In the genomic region with DNA sequence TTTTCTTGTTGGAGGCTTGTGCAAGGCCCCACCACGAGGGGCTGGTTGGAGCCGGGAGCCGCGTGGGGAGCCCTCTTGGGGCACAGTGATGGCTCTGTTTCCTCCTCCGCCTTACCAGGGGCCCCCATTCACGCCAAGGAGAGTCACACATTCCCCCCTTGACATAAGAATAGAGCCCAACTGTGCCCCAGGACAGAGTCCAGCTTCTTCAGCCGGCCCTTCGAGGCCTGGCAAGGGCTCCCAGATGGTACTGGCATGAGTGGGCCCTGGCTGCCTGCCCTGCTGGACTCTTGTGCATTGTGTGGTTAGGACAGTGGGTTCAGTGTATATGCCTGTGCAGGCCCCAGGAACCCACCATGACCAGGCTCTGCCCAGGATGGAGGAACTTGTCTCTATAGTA, we compare ENCODE assay signal across 11 mouse cellular contexts.
A peak's percentile ranks its signal among the peaks of the same experiment; 100 is the strongest.
DNase-seq lines count a peak whose midpoint lies in the region; ATAC-seq lines count a peak whose summit lies in the region.
"Had no signal": no experiment of that assay in that cellular context is flagged by ENCODE, and none has a peak within 500 bp of the region (broad histone marks: within the 10 kb centered on the region; RNA-seq: fewer than 3 reads in every experiment).

No protein-coding gene starts in this region.

- H3K27ac ChIP-seq in forebrain, embryonic 16.5 days (ENCODE audit: low read length): no peak overlapping the region
- H3K27ac ChIP-seq in forebrain, embryonic 11.5 days (ENCODE audit: low read depth, low read length): no peak overlapping the region
- no peak overlapping the region for H3K27ac ChIP-seq in liver, embryonic 11.5 days (ENCODE audit: low read depth, low read length)
- H3K27ac ChIP-seq: embryonic facial prominence, embryonic 12.5 days had no signal

- no peak overlapping the region for H3K4me3 ChIP-seq in forebrain, embryonic 16.5 days (replicated peaks; ENCODE audit: low read length)
- no peak overlapping the region for H3K4me3 ChIP-seq in forebrain, embryonic 11.5 days (ENCODE audit: low read depth, low read length)
- H3K4me3 ChIP-seq in liver, embryonic 11.5 days (ENCODE audit: low read depth, low read length): no peak overlapping the region
- H3K4me3 ChIP-seq: embryonic facial prominence, embryonic 12.5 days had no signal

- H3K27me3 ChIP-seq in forebrain, embryonic 16.5 days (replicated peaks; ENCODE audit: control insufficient read depth, insufficient read depth, low read length): no peaks in the 10 kb centered on the region
- H3K27me3 ChIP-seq in forebrain, embryonic 11.5 days (ENCODE audit: control insufficient read depth, insufficient read depth, low read length): no peaks in the 10 kb centered on the region
- H3K27me3 ChIP-seq in liver, embryonic 11.5 days (replicated peaks; ENCODE audit: control insufficient read depth, insufficient read depth, low read length): no peaks in the 10 kb centered on the region
- H3K27me3 ChIP-seq: embryonic facial prominence, embryonic 12.5 days had no signal

- no peaks in the 10 kb centered on the region for H3K36me3 ChIP-seq in forebrain, embryonic 16.5 days (ENCODE audit: control insufficient read depth, insufficient read depth)
- no peaks in the 10 kb centered on the region for H3K36me3 ChIP-seq in forebrain, embryonic 11.5 days (ENCODE audit: control insufficient read depth, insufficient read depth, low read length)
- no peaks in the 10 kb centered on the region for H3K36me3 ChIP-seq in liver, embryonic 11.5 days (ENCODE audit: control insufficient read depth, insufficient read depth, low read length)
- H3K36me3 ChIP-seq: embryonic facial prominence, embryonic 12.5 days had no signal

- DNase-seq in forebrain, embryonic 11.5 days (ENCODE audit: low spot score): no peak
- peak; percentile 87 for DNase-seq in Muller cell, postnatal 12 days (ENCODE audit: inconsistent ontology term)
- peak; percentile 68 to 73 for DNase-seq in frontal cortex, postnatal 10 days (ENCODE audit: low spot score in 2 of 2)
- peak; percentile 66 to 79 for DNase-seq in left cerebral cortex, postnatal 10 days (ENCODE audit: extremely low spot score in 1 of 2, low spot score in 2 of 2)
- DNase-seq in liver, embryonic 11.5 days (ENCODE audit: low spot score): no peak
- DNase-seq in lung, postnatal 25 days (ENCODE audit: low spot score): no peak
- no peak for DNase-seq in lung, postnatal 36 days
- DNase-seq: gastrocnemius, postnatal 36 days; heart, postnatal 4 days had no signal

- no peaks in the 10 kb centered on the region for H3K4me1 ChIP-seq in forebrain, embryonic 16.5 days (replicated peaks; ENCODE audit: control insufficient read depth, insufficient read depth, low read length)
- H3K4me1 ChIP-seq in forebrain, embryonic 11.5 days (replicated peaks; ENCODE audit: control insufficient read depth, insufficient read depth, low read length): no peaks in the 10 kb centered on the region
- peaks cover 4% of the 10 kb centered on the region; the same call in 1 of the 2 replicates for H3K4me1 ChIP-seq in liver, embryonic 11.5 days (replicated peaks; ENCODE audit: control insufficient read depth, insufficient read depth, low read length)

- WGBS in forebrain, embryonic 16.5 days: 86% methylated on average over 8 of the region's 8 CpGs
- WGBS in forebrain, embryonic 11.5 days: 93% methylated on average over 8 of the region's 8 CpGs
- 92% methylated on average over 8 of the region's 8 CpGs for WGBS in liver, embryonic 11.5 days

- H3K9ac ChIP-seq in forebrain, embryonic 16.5 days (replicated peaks; ENCODE audit: low read depth, low read length): no peak overlapping the region
- no peak overlapping the region for H3K9ac ChIP-seq in forebrain, embryonic 11.5 days (ENCODE audit: low read length)
- no peak overlapping the region for H3K9ac ChIP-seq in liver, embryonic 11.5 days (ENCODE audit: low read depth, low read length)
- H3K9ac ChIP-seq: embryonic facial prominence, embryonic 12.5 days had no signal

- intact Hi-C loops in left cerebral cortex, postnatal 10 days (cut with DNase I): loop anchor here (10.0 kb wide), 1 partner anchor 126 kb away; no protein-coding TSS in a partner anchor

- H3K4me2 ChIP-seq in forebrain, embryonic 16.5 days (ENCODE audit: low read length): no peak overlapping the region
- no peak overlapping the region for H3K4me2 ChIP-seq in forebrain, embryonic 11.5 days (ENCODE audit: low read depth, low read length, severe bottlenecking)
- no peak overlapping the region for H3K4me2 ChIP-seq in liver, embryonic 11.5 days
- H3K4me2 ChIP-seq: embryonic facial prominence, embryonic 12.5 days had no signal

- H3K9me3 ChIP-seq in forebrain, embryonic 16.5 days (ENCODE audit: control insufficient read depth, low read length): peaks cover 3% of the 10 kb centered on the region; the same call in 1 of the 2 replicates
- no peaks in the 10 kb centered on the region; the same call in 1 of the 2 replicates for H3K9me3 ChIP-seq in forebrain, embryonic 11.5 days (ENCODE audit: control insufficient read depth, low read length)
- H3K9me3 ChIP-seq in liver, embryonic 11.5 days (ENCODE audit: control insufficient read depth, low read length): no peaks in the 10 kb centered on the region
- H3K9me3 ChIP-seq: embryonic facial prominence, embryonic 12.5 days had no signal

- 0 out of 2 replicates have a peak, but pooled peaks have one; percentile 20 for ATAC-seq in forebrain, embryonic 16.5 days
- no peak for ATAC-seq in forebrain, embryonic 11.5 days (replicated peaks; ENCODE audit: low FRiP score)
- ATAC-seq in liver, embryonic 11.5 days (replicated peaks; ENCODE audit: low FRiP score): no peak

Comparison
In these comparisons a context has a peak if more than half of its experiments do, and no peak if none do; other contexts are left out.
1. DNase-seq: peak in Muller cell, postnatal 12 days (single experiment), frontal cortex, postnatal 10 days (2 of 2) and left cerebral cortex, postnatal 10 days (2 of 2); none in forebrain, embryonic 11.5 days (single experiment), liver, embryonic 11.5 days (single experiment), lung, postnatal 25 days (single experiment) and lung, postnatal 36 days (single experiment).